Mouse (Mus musculus): ENCODE data around the gene Cdk17.

Cdk17 gene

GRCm38 (mm10) chr10:93263431-93263830, 102.8 kb downstream of the Cdk17 start:
- DNase-seq (ENCODE audit: low spot score), result no peak

DNA sequence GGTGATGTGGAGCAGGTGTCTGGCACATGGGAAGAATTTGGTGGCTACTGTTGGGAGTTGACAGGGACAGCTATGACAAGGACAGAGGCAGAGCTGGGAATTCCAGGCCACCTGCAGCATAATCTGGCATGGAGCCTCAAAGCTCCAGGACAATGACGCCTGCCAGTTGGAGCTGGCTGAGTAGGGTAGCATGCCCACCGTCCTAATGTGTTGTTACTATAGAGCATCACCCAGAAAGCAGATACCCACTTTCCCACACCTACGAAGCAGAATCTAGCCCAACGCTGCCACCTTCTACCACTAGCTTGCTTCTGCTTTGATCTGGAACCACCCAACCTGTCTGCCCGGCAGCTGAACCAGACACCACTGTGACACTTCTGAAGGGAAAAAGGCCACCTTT, 103.3 kb downstream of the Cdk17 start:
- DNase-seq (ENCODE audit: low spot score), result no peak

DNA sequence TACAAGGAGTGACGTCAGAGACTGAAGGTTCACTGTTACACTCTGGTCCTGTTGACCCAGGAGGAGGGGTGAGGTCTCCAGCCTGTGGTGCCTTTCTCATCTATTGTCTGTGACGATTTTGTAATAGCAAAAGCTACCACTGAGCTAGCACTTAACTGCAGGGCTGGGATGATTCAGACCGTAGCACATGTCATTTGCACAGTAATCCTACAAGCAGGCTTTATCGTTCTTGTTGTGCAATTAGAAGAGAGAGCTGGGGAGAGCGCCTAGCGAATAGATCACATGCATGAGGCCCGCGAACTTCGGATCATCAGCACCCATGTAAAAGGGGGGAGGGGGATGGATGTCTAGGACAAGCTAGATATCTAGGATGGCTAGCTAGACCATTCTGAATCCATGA, 105.2 kb downstream of the Cdk17 start:
- DNase-seq (ENCODE audit: low spot score), result no peak

GRCm38 (mm10) chr10:93266521-93266920, 105.8 kb downstream of the Cdk17 start:
- DNase-seq (ENCODE audit: low spot score), result no peak

GRCm38 (mm10) chr10:93267509-93267908, 106.8 kb downstream of the Cdk17 start:
- DNase-seq (ENCODE audit: low spot score), result no peak

GRCm38 (mm10) chr10:93268339-93268738, 107.7 kb downstream of the Cdk17 start:
- DNase-seq (ENCODE audit: low spot score), result no peak

GRCm38 (mm10) chr10:93269744-93270143, 109.1 kb downstream of the Cdk17 start:
- DNase-seq (ENCODE audit: low spot score), result no peak

GRCm38 (mm10) chr10:93270889-93271460, 110.3 kb downstream of the Cdk17 start:
- DNase-seq (ENCODE audit: low spot score), result no peak

DNA sequence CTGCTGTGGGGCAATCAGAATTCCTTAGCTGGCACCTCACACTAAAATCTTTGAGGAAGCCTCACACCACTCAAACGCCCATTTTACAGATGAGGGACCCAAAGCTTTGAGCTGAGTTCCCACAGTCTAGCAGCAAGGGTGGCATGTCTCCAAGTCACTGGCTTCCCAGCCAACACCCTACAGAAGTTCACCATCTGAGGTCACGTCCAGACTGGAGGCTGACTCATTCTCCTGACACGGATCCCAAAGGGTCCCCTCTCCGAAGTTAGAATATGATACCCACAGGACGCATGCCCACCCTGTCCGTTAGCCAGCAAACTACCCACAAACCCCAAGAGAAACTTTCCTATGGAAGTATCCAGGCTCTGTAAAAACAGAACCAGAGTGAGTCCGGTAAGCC, 111.2 kb downstream of the Cdk17 start:
- DNase-seq (ENCODE audit: low spot score), result no peak

GRCm38 (mm10) chr10:93272986-93273982, 112.6 kb downstream of the Cdk17 start:
- DNase-seq (ENCODE audit: low spot score), result no peak

DNA sequence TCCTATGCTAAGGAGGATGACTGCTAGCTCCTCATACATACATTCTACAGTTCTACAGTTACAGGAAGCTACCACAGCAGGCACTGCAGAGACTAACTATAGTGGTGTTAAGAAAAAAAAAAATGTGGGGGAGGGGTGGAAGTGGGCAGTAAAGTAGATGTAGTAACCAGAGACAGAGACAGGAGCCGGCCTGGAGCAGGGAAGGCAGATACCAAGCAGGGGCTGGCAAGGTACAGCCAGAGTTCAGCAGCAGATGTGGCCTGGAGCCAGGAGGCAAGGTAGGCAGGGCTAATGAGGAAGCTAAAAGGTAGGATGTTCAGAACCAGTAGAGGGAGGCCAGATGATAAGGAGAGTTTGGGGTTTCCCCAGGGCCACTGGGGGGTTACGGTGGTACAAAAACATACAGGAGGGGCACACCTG, 113.6 kb downstream of the Cdk17 start:
- no peak for DNase-seq (ENCODE audit: low spot score)

GRCm38 (mm10) chr10:93275212-93276136, 114.8 kb downstream of the Cdk17 start:
- DNase-seq (ENCODE audit: low spot score), result no peak

DNA sequence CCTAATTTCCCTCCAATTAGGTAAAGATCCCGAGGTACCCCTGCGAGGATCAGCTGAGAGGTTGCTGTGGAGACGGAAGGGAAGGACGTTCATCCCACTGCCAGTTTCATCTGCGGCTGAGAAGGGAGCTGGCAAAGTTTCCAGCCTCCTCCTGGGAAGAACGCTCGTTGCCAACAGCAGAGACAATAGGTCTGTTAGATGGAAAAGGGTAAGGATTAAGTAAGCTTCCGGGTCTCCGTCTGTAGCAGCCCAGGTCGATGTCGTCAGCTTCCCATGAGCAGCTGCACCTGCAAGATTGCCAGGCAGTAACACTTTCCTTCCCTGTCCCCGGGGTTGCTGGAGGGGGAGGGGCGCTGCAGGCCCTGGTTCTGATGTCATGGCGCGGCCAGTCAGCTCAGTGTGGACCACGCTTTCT, 115.7 kb downstream of the Cdk17 start:
- DNase-seq (ENCODE audit: low spot score), result peak; percentile 64

DNA sequence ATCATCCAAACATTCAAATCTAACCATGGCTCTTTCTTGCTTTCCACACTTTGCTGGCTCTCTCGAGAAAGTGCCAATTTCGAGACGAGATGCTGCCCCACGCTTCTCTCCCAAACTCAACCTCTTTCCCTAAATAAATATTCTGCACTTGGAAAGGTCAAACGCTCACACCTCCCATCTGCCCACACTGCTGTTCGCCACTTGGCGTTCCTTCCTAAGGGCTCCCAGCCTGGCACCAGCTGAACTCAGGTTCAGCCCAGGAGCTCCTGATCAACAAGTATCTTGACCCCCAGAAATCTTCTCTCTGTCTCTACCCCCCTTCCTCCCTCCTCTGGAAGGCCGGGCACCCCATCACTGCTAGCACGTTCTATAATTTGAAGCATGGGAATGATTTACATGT, 116.2 kb downstream of the Cdk17 start:
- no peak for DNase-seq (ENCODE audit: low spot score)

DNA sequence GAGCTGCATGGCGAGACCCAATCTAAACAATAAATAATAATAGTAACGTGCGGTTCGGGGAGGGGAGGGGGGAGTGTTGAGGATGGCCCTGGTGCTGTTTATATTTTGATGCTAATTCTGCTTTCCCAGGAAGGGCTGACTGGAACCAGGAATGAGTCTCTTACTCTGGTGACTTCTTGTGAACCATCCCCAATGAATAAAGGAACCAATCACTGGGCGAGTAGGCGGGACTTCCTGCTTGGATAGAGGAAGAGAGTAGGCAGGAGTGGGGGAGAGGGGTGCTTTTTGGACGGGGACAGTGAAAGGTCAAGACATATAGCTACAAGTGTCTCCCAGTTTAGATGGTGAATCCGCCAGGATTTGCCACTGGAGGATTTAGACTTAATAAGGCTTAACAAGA, 117.7 kb downstream of the Cdk17 start:
- no peak for DNase-seq (ENCODE audit: low spot score)

- DNase-seq (ENCODE audit: low spot score), result no peak
Measured at GRCm38 (mm10) chr10:93279062-93279461, 118.4 kb downstream of the Cdk17 start.

DNA sequence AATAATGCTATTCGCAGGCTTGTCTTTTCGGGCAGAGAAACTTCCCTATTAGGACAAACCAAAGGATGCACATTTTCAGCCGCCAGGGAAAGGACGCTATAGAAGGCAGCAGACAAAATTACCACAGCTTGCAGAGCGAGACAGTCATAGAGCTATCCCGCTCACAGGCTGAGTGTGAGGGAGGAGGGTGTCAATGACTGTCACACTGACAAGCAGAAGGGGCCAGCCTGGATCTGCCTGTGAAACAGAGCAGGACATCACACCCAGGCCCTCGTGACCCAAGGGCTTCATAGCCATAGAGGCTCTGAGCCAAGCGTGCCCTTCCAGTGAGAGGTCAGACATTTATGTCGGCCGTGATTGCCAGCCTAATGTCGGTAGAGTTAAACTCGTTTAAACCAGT, 119.9 kb downstream of the Cdk17 start:
- DNase-seq (ENCODE audit: low spot score), result no peak

DNA sequence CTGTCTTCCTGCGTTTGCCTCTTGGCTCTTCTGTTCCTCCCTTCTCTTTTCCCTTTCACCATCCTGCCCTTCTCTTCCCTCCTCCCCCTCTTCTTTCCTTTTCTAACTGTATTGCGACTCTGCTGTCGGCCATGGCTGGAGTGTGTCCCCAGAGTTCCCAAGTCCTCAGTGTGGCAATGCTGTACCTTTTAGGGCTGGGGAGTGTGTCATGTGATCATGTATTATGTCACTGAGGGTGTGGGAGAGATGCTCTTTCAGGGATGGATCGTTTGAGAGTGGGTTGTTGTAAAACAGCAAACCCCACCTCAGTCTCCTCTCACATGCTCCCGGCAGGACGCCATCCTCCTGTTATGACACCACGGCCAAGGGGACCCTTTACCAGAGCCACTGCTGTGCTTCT, 120.4 kb downstream of the Cdk17 start:
- no peak for DNase-seq (ENCODE audit: low spot score)

- no peak for DNase-seq (ENCODE audit: low spot score)
Measured at GRCm38 (mm10) chr10:93282526-93282964, 121.9 kb downstream of the Cdk17 start.

GRCm38 (mm10) chr10:93283258-93283657, 122.6 kb downstream of the Cdk17 start:
- DNase-seq (ENCODE audit: low spot score), result no peak

DNA sequence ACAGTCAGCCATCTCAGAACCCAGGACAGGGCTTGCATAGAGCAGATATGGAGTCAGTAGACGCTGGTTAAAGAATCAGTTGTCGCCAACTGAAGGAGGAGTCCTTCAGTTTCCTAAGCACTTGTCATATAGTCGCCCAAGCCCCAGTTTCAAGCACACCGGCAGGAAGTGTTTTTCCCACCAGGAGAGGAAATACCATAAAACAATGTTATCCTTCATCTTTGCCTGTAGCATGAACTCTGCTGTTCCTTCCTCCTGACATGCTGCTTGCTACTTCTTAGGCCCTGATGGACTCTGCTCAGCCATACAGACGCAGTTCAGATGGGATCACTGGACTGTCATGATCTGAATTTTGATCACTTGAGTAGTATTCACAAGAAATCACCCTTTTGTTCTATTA, 124.8 kb downstream of the Cdk17 start:
- no peak for DNase-seq (ENCODE audit: low spot score)

DNA sequence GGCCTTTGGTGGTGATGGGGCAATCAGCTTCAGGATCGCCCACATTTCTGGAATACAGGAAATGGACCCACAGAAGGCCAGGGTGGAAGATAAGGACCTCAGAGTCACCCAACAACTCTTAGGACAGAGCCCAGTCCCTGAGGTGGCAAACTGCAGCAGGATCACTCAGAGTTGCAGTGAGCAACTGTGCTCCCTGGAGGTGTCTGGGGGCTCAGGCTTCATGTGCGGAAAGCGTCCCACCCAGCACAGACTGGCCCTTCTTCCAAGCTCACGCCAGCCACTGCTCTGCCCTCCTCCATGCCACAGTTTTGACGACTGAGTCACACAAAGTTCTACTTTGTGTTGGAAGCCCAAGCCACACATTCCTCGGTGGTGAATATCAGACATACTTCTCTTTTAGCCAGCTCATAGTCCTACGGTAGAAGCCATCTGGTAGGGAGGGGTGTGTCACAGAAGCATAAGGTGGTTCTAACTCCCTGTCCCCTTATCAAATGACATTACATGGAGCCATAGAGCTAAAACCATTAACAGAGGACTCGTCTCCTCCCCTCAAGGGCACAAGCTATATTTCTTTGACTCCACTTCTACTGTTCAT, 127.0 kb downstream of the Cdk17 start:
- no peak for DNase-seq (ENCODE audit: low spot score)

Measured in testis, postnatal 10 days (tissue).